Mouse (Mus musculus) kidney, embryonic 14.5 days (tissue): Measurements from ENCODE around the gene Gm3336. TPM values are rescaled to one million over a fixed set of nuclear protein-coding genes. Genes with fewer than 3 reads are reported as not detected.

ENCODE experiments used
- ATAC-seq: fragments of 200-750 bp; cut with Nextera tagmentation; 2 replicates; pipeline ENCODE4 v1.8.0; 2017; ENCODE audit warnings: moderate number of reproducible peaks, mild to moderate bottlenecking, moderate TSS enrichment, moderate library complexity; ENCODE audit not compliant: low FRiP score, low TSS enrichment
- H3K27ac ChIP-seq: fragments of 300-500 bp; sonication (generic); 2 replicates; pipeline ENCODE4 v1.5.1; 2014; ENCODE audit warnings: low read depth, mild to moderate bottlenecking, low read length, moderate library complexity, mixed read lengths
- H3K27me3 ChIP-seq: fragments of 300-500 bp; sonication (generic); 2 replicates; pipeline ENCODE4 v1.6.1; 2014; ENCODE audit warnings: mild to moderate bottlenecking, low read length; ENCODE audit not compliant: control insufficient read depth, insufficient read depth
- H3K36me3 ChIP-seq: fragments of 300-500 bp; sonication (generic); 2 replicates; pipeline ENCODE4 v1.6.1; 2014; ENCODE audit warnings: low read length, mixed read lengths; ENCODE audit not compliant: control insufficient read depth, insufficient read depth
- H3K4me1 ChIP-seq: fragments of 300-500 bp; sonication (generic); 2 replicates; pipeline ENCODE4 v1.6.1; 2014; ENCODE audit warnings: low read length, mixed read lengths; ENCODE audit not compliant: control insufficient read depth, insufficient read depth
- H3K4me2 ChIP-seq: fragments of 300-500 bp; sonication (generic); replicated peaks from 2 replicates; pipeline ENCODE4 v1.6.1; 2014; ENCODE audit warnings: low read depth, mild to moderate bottlenecking, low read length
- H3K4me3 ChIP-seq: fragments of 300-500 bp; sonication (generic); 2 replicates; pipeline ENCODE4 v1.5.1; 2014; ENCODE audit warnings: mild to moderate bottlenecking, low read length
- H3K9ac ChIP-seq: fragments of 300-500 bp; sonication (generic); 2 replicates; pipeline ENCODE4 v1.6.1; 2014; ENCODE audit warnings: low read depth, mild to moderate bottlenecking, low read length, moderate library complexity
- H3K9me3 ChIP-seq: fragments of 300-500 bp; sonication (generic); 2 replicates; pipeline ENCODE4 v1.6.1; 2016; ENCODE audit warnings: low read length; ENCODE audit not compliant: control insufficient read depth
- WGBS: fragments of 180-500 bp; shearing (Covaris S2); extraction: QIAGEN DNeasy Blood & Tissue Kit; methylation state at CpG from one replicate; pipeline ENCODE4 v1.1.7; 2014; 5-methylcytosine and 5-hydroxymethylcytosine counted together
- polyA plus RNA-seq: library from polyadenylated mRNA; unstranded; fragments of >200 nt; fragmentation: Nextera tagmentation; extraction: Ambion mirVana; gene quantifications from 2 replicates; pipeline ENCODE4 v1.2.1, GENCODE M21; 2014

The Gm3336 gene
- polyA plus RNA-seq, 1 experiment from 2014 or later = 0.73 TPM

- Histone ChIP-seq H3K9ac (peak within 1 kb of the TSS; percentile 100), H3K36me3 (peaks cover 13% of the 10 kb centered on the region; the same call in 1 of the 2 replicates), H3K27ac (peak within 1 kb of the TSS; percentile 99), H3K4me1 (peaks cover 46% of the 10 kb centered on the region), H3K27me3 (no peaks in the 10 kb centered on the region), H3K4me2 (peak within 1 kb of the TSS; percentile 54), H3K9me3 (no peaks in the 10 kb centered on the region), H3K4me3 (peak within 1 kb of the TSS; percentile 97)
- WGBS = under 1% methylated on average over 54 of the region's 69 CpGs
- peak; percentile 87 for ATAC-seq
Observed at GRCm38 (mm10) chr8:70698310-70699109, 19.8 kb upstream of the Gm3336 start, which contains the start of gene Jund. Gene Jund (plus strand): TSS chr8:70698949.

GRCm38 (mm10) chr8:70699116-70699833 lies 19.1 kb upstream of the Gm3336 start:
- ATAC-seq = peak; percentile 5
- peaks cover 18% of the 10 kb centered on the region; the same call in 1 of the 2 replicates for H3K36me3 ChIP-seq
- peak overlapping the region; percentile 100 for H3K9ac ChIP-seq
- 1% methylated on average over 83 of the region's 89 CpGs for WGBS
- peak overlapping the region; percentile 99 for H3K27ac ChIP-seq
- H3K27me3 ChIP-seq = no peaks in the 10 kb centered on the region
- H3K4me1 ChIP-seq = peaks cover 43% of the 10 kb centered on the region
- H3K4me3 ChIP-seq = peak overlapping the region; percentile 97
- H3K4me2 ChIP-seq = peak overlapping the region; percentile 54
- no peaks in the 10 kb centered on the region for H3K9me3 ChIP-seq

- H3K4me2 ChIP-seq = peak overlapping the region; percentile 54
- H3K27ac ChIP-seq = peak overlapping the region; percentile 99
- ATAC-seq = no peak
- H3K9ac ChIP-seq = peak overlapping the region; percentile 100
- no peaks in the 10 kb centered on the region for H3K9me3 ChIP-seq
- H3K27me3 ChIP-seq = no peaks in the 10 kb centered on the region
- 1% methylated on average over 56 of the region's 59 CpGs for WGBS
- peaks cover 18% of the 10 kb centered on the region; the same call in 1 of the 2 replicates for H3K36me3 ChIP-seq
- peaks cover 41% of the 10 kb centered on the region for H3K4me1 ChIP-seq
- peak overlapping the region; percentile 97 for H3K4me3 ChIP-seq
Observed at GRCm38 (mm10) chr8:70699834-70700554, 18.3 kb upstream of the Gm3336 start.

- H3K27ac ChIP-seq = peak overlapping the region; percentile 99; the same call in 1 of the 2 replicates
- peaks cover 18% of the 10 kb centered on the region; the same call in 1 of the 2 replicates for H3K36me3 ChIP-seq
- H3K9ac ChIP-seq = peak overlapping the region; percentile 100
- H3K4me1 ChIP-seq = peaks cover 35% of the 10 kb centered on the region
- peak overlapping the region; percentile 97 for H3K4me3 ChIP-seq
- ATAC-seq = peak; percentile 14
- whole genome bisulfite sequencing = under 1% methylated on average over 19 of the region's 20 CpGs
- H3K4me2 ChIP-seq = peak overlapping the region; percentile 54
- H3K9me3 ChIP-seq = no peaks in the 10 kb centered on the region
- no peaks in the 10 kb centered on the region for H3K27me3 ChIP-seq
Observed at GRCm38 (mm10) chr8:70700555-70700922, 17.8 kb upstream of the Gm3336 start.

- no peak for ATAC-seq
- Histone ChIP-seq H3K27ac (peak overlapping the region; percentile 99; the same call in 1 of the 2 replicates), H3K9ac (peak overlapping the region; percentile 100; the same call in 1 of the 2 replicates), H3K4me3 (peak overlapping the region; percentile 97), H3K9me3 (no peaks in the 10 kb centered on the region), H3K4me2 (peak overlapping the region; percentile 54), H3K4me1 (peaks cover 27% of the 10 kb centered on the region), H3K27me3 (no peaks in the 10 kb centered on the region), H3K36me3 (peaks cover 18% of the 10 kb centered on the region; the same call in 1 of the 2 replicates)
- 46% methylated on average over 10 of the region's 10 CpGs for WGBS
Observed at GRCm38 (mm10) chr8:70701048-70701981, 17.0 kb upstream of the Gm3336 start.

- 90% methylated on average over 2 of the region's 2 CpGs for WGBS
- ATAC-seq = no peak
- H3K4me3 ChIP-seq = peak overlapping the region; percentile 97; the same call in 1 of the 2 replicates
Observed at GRCm38 (mm10) chr8:70701982-70702841, 16.1 kb upstream of the Gm3336 start.

GRCm38 (mm10) chr8:70702842-70703182 lies 15.5 kb upstream of the Gm3336 start:
- H3K9ac ChIP-seq = no peak overlapping the region
- H3K4me2 ChIP-seq = no peak overlapping the region
- no peak for ATAC-seq
- no peak overlapping the region for H3K27ac ChIP-seq
- H3K36me3 ChIP-seq = peaks cover 18% of the 10 kb centered on the region; the same call in 1 of the 2 replicates
- no peak overlapping the region for H3K4me3 ChIP-seq
- 83% methylated on average over 3 of the region's 3 CpGs for WGBS
- no peaks in the 10 kb centered on the region for H3K9me3 ChIP-seq
- no peaks in the 10 kb centered on the region for H3K27me3 ChIP-seq
- H3K4me1 ChIP-seq = peaks cover 12% of the 10 kb centered on the region

More at GRCm38 (mm10) chr8:70701982-70702841, 16.1 kb upstream of the Gm3336 start:
- Histone ChIP-seq H3K9me3 (no peaks in the 10 kb centered on the region), H3K36me3 (peaks cover 18% of the 10 kb centered on the region; the same call in 1 of the 2 replicates), H3K27me3 (no peaks in the 10 kb centered on the region), H3K9ac (no peak overlapping the region), H3K4me1 (peaks cover 18% of the 10 kb centered on the region), H3K27ac (no peak overlapping the region; the same call in 1 of the 2 replicates), H3K4me2 (peak overlapping the region; percentile 4; the same call in 1 of the 2 replicates)
